Mouse (Mus musculus): ENCODE measurements around the gene Kansl2. TPM values are rescaled to one million over a fixed set of nuclear protein-coding genes. Genes with fewer than 3 reads are reported as not detected.

Kansl2 gene
- polyA plus RNA-seq, 1 experiment from 2014 or later: 125 TPM

- Histone ChIP-seq H3K27ac (replicated peaks; ENCODE audit: low read depth, low read length) (no peak overlapping the region), H3K4me1 (ENCODE audit: control insufficient read depth, insufficient read depth, low read length) (no peaks in the 10 kb centered on the region), H3K4me2 (ENCODE audit: low read length) (no peak overlapping the region), H3K27me3 (ENCODE audit: control insufficient read depth, insufficient read depth, low read length) (no peaks in the 10 kb centered on the region), H3K9ac (replicated peaks; ENCODE audit: low read length) (no peak overlapping the region), H3K9me3 (ENCODE audit: control insufficient read depth, low read length) (no peaks in the 10 kb centered on the region), H3K36me3 (ENCODE audit: control insufficient read depth, insufficient read depth, low read length) (peaks cover 80% of the 10 kb centered on the region), H3K4me3 (replicated peaks; ENCODE audit: low read depth, low read length) (no peak overlapping the region)
- WGBS: 96% methylated on average over 3 of the region's 3 CpGs
- ATAC-seq (ENCODE audit: low FRiP score, low TSS enrichment) (no peak), DNase-seq (no peak)
These were observed 11.1 kb upstream of the Kansl2 start for GRCm38 (mm10) chr15:98545151-98545550.

- no peak for ATAC-seq (ENCODE audit: low FRiP score, low TSS enrichment)
- H3K36me3 ChIP-seq (ENCODE audit: control insufficient read depth, insufficient read depth, low read length): peaks cover 87% of the 10 kb centered on the region
These were observed 9.3 kb upstream of the Kansl2 start for GRCm38 (mm10) chr15:98543341-98543740.

GRCm38 (mm10) chr15:98541064-98541463 lies 7.0 kb upstream of the Kansl2 start:
- Histone ChIP-seq H3K4me1 (ENCODE audit: control insufficient read depth, insufficient read depth, low read length) (no peaks in the 10 kb centered on the region), H3K9ac (replicated peaks; ENCODE audit: low read length) (no peak overlapping the region), H3K4me3 (replicated peaks; ENCODE audit: low read depth, low read length) (no peak overlapping the region), H3K4me2 (ENCODE audit: low read length) (no peak overlapping the region), H3K27ac (replicated peaks; ENCODE audit: low read depth, low read length) (no peak overlapping the region), H3K9me3 (ENCODE audit: control insufficient read depth, low read length) (no peaks in the 10 kb centered on the region), H3K27me3 (ENCODE audit: control insufficient read depth, insufficient read depth, low read length) (no peaks in the 10 kb centered on the region), H3K36me3 (ENCODE audit: control insufficient read depth, insufficient read depth, low read length) (peaks cover 72% of the 10 kb centered on the region)
- no peak for ATAC-seq (ENCODE audit: low FRiP score, low TSS enrichment)
- DNase-seq: no peak
- WGBS: 90% methylated on average over 6 of the region's 6 CpGs

More at GRCm38 (mm10) chr15:98543341-98543740, 9.3 kb upstream of the Kansl2 start:
- Histone ChIP-seq H3K9me3 (ENCODE audit: control insufficient read depth, low read length) (no peaks in the 10 kb centered on the region), H3K4me3 (replicated peaks; ENCODE audit: low read depth, low read length) (no peak overlapping the region), H3K27me3 (ENCODE audit: control insufficient read depth, insufficient read depth, low read length) (no peaks in the 10 kb centered on the region), H3K27ac (replicated peaks; ENCODE audit: low read depth, low read length) (no peak overlapping the region), H3K4me1 (ENCODE audit: control insufficient read depth, insufficient read depth, low read length) (no peaks in the 10 kb centered on the region), H3K4me2 (ENCODE audit: low read length) (no peak overlapping the region), H3K9ac (replicated peaks; ENCODE audit: low read length) (no peak overlapping the region)
- 92% methylated on average over 4 of the region's 4 CpGs for WGBS
- no peak for DNase-seq

GRCm38 (mm10) chr15:98537923-98538322 lies 3.9 kb upstream of the Kansl2 start:
- H3K27ac ChIP-seq (replicated peaks; ENCODE audit: low read depth, low read length): no peak overlapping the region
- no peak for DNase-seq
- no peaks in the 10 kb centered on the region for H3K9me3 ChIP-seq (ENCODE audit: control insufficient read depth, low read length)
- no peaks in the 10 kb centered on the region for H3K27me3 ChIP-seq (ENCODE audit: control insufficient read depth, insufficient read depth, low read length)
- no peak for ATAC-seq (ENCODE audit: low FRiP score, low TSS enrichment)
- peaks cover 40% of the 10 kb centered on the region for H3K36me3 ChIP-seq (ENCODE audit: control insufficient read depth, insufficient read depth, low read length)
- H3K9ac ChIP-seq (replicated peaks; ENCODE audit: low read length): no peak overlapping the region
- H3K4me1 ChIP-seq (ENCODE audit: control insufficient read depth, insufficient read depth, low read length): peaks cover 2% of the 10 kb centered on the region; the same call in 1 of the 2 replicates
- WGBS: 71% methylated on average over 4 of the region's 4 CpGs
- no peak overlapping the region for H3K4me3 ChIP-seq (replicated peaks; ENCODE audit: low read depth, low read length)
- no peak overlapping the region for H3K4me2 ChIP-seq (ENCODE audit: low read length)

- peaks cover 10% of the 10 kb centered on the region for H3K4me1 ChIP-seq (ENCODE audit: control insufficient read depth, insufficient read depth, low read length)
- DNase-seq (no peak), ATAC-seq (ENCODE audit: low FRiP score, low TSS enrichment) (no peak)
- H3K27me3 ChIP-seq (ENCODE audit: control insufficient read depth, insufficient read depth, low read length): no peaks in the 10 kb centered on the region
- H3K4me2 ChIP-seq (ENCODE audit: low read length): no peak overlapping the region
- no peak overlapping the region for H3K27ac ChIP-seq (replicated peaks; ENCODE audit: low read depth, low read length)
- peaks cover 33% of the 10 kb centered on the region for H3K36me3 ChIP-seq (ENCODE audit: control insufficient read depth, insufficient read depth, low read length)
- no peak overlapping the region for H3K4me3 ChIP-seq (replicated peaks; ENCODE audit: low read depth, low read length)
- H3K9me3 ChIP-seq (ENCODE audit: control insufficient read depth, low read length): no peaks in the 10 kb centered on the region
- WGBS: 92% methylated on average over 8 of the region's 8 CpGs
- no peak overlapping the region for H3K9ac ChIP-seq (replicated peaks; ENCODE audit: low read length)
These were observed 2.9 kb upstream of the Kansl2 start for GRCm38 (mm10) chr15:98536828-98537510.

DNA sequence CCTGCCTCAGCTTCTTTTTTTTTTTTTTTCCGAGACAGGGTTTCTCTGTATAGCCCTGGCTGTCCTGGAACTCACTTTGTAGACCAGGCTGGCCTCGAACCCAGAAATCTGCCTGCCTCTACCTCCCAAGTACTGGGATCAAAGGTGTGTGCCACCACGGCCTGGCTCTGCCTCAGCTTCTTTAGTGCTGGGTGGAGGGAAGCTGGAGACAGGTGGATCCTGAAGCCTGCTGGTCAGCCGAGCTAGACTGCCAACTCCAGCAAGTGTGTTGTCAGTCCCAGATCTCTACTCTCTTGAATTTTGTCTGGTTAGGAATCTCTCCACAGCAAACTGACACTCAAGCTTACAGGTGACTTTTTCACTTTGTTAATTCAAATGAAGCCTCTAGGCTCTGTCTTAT lies 1.9 kb upstream of the Kansl2 start:
- Histone ChIP-seq H3K4me2 (ENCODE audit: low read length) (no peak overlapping the region), H3K4me1 (ENCODE audit: control insufficient read depth, insufficient read depth, low read length) (peaks cover 10% of the 10 kb centered on the region), H3K4me3 (replicated peaks; ENCODE audit: low read depth, low read length) (no peak overlapping the region), H3K9ac (replicated peaks; ENCODE audit: low read length) (no peak overlapping the region), H3K36me3 (ENCODE audit: control insufficient read depth, insufficient read depth, low read length) (peaks cover 31% of the 10 kb centered on the region), H3K27me3 (ENCODE audit: control insufficient read depth, insufficient read depth, low read length) (no peaks in the 10 kb centered on the region), H3K9me3 (ENCODE audit: control insufficient read depth, low read length) (no peaks in the 10 kb centered on the region), H3K27ac (replicated peaks; ENCODE audit: low read depth, low read length) (no peak overlapping the region)
- no peak for DNase-seq
- 89% methylated on average over 4 of the region's 4 CpGs for WGBS
- no peak for ATAC-seq (ENCODE audit: low FRiP score, low TSS enrichment)

GRCm38 (mm10) chr15:98533035-98533531 lies 981 bp downstream of the Kansl2 start:
- WGBS: under 1% methylated on average over 18 of the region's 18 CpGs
- H3K9me3 ChIP-seq (ENCODE audit: control insufficient read depth, low read length): no peaks in the 10 kb centered on the region
- H3K4me1 ChIP-seq (ENCODE audit: control insufficient read depth, insufficient read depth, low read length): peaks cover 10% of the 10 kb centered on the region
- peak overlapping the region; percentile 97 for H3K9ac ChIP-seq (replicated peaks; ENCODE audit: low read length)
- H3K36me3 ChIP-seq (ENCODE audit: control insufficient read depth, insufficient read depth, low read length): peaks cover 39% of the 10 kb centered on the region
- DNase-seq: peak; percentile 14
- H3K27me3 ChIP-seq (ENCODE audit: control insufficient read depth, insufficient read depth, low read length): no peaks in the 10 kb centered on the region
- H3K4me3 ChIP-seq (replicated peaks; ENCODE audit: low read depth, low read length): peak overlapping the region; percentile 80
- no peak for ATAC-seq (ENCODE audit: low FRiP score, low TSS enrichment)
- H3K4me2 ChIP-seq (ENCODE audit: low read length): peak overlapping the region; percentile 90
- peak overlapping the region; percentile 99; the same call in 1 of the 2 replicates for H3K27ac ChIP-seq (replicated peaks; ENCODE audit: low read depth, low read length)

DNA sequence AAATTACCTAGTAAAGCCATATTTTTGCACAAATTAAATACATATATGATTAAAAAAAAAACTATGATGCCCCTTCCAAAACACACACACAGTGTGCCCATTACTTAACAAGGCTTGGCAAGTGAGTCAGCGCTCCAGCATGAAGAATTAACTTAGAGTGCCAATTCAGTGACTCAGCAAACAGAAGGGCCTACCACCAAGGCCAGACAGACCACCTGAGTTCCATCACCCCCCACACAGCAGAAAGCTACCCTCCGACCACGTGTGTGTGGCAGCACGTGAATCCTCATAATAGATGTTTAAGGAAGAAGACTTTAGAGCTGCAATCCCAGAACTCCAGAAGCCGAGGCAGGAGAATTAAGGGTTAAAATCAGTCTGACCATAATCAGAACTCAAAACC lies 1.8 kb downstream of the Kansl2 start:
- peaks cover 10% of the 10 kb centered on the region for H3K4me1 ChIP-seq (ENCODE audit: control insufficient read depth, insufficient read depth, low read length)
- ATAC-seq (ENCODE audit: low FRiP score, low TSS enrichment) (no peak), DNase-seq (no peak)
- H3K9me3 ChIP-seq (ENCODE audit: control insufficient read depth, low read length): no peaks in the 10 kb centered on the region
- peak overlapping the region; percentile 80 for H3K4me3 ChIP-seq (replicated peaks; ENCODE audit: low read depth, low read length)
- H3K9ac ChIP-seq (replicated peaks; ENCODE audit: low read length): peak overlapping the region; percentile 97; the same call in 1 of the 2 replicates
- no peak overlapping the region for H3K27ac ChIP-seq (replicated peaks; ENCODE audit: low read depth, low read length)
- 42% methylated on average over 5 of the region's 5 CpGs for WGBS
- peaks cover 46% of the 10 kb centered on the region for H3K36me3 ChIP-seq (ENCODE audit: control insufficient read depth, insufficient read depth, low read length)
- H3K27me3 ChIP-seq (ENCODE audit: control insufficient read depth, insufficient read depth, low read length): no peaks in the 10 kb centered on the region
- peak overlapping the region; percentile 90 for H3K4me2 ChIP-seq (ENCODE audit: low read length)

DNA sequence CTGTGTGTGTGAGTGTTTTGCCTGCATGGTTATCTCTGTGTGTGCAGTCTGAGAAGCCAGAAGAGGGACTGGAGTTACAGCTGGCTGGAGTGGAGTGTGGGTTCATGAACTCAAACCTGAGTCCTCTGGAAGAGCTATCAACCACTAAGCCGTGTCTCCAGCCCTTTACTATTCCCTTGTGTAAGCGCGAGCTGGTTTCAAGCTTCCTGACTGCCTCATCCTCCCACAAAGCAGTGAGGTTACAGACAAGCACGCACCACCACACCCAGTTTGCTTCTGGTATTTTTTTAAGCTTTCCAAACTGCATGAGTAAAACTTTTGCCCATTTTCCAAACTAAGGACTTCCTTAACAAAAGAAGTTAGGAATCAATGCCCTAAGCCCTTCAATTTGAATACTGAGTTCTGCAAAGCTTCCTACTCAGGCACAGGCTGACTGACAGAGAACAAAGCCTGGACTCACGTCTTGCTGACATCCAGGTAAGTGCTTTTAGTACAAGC lies 5.9 kb downstream of the Kansl2 start:
- 84% methylated on average over 5 of the region's 5 CpGs for WGBS
- Histone ChIP-seq H3K27me3 (ENCODE audit: control insufficient read depth, insufficient read depth, low read length) (no peaks in the 10 kb centered on the region), H3K4me3 (replicated peaks; ENCODE audit: low read depth, low read length) (no peak overlapping the region), H3K36me3 (ENCODE audit: control insufficient read depth, insufficient read depth, low read length) (peaks cover 82% of the 10 kb centered on the region), H3K4me2 (ENCODE audit: low read length) (no peak overlapping the region), H3K9me3 (ENCODE audit: control insufficient read depth, low read length) (no peaks in the 10 kb centered on the region), H3K4me1 (ENCODE audit: control insufficient read depth, insufficient read depth, low read length) (peaks cover 10% of the 10 kb centered on the region), H3K9ac (replicated peaks; ENCODE audit: low read length) (no peak overlapping the region), H3K27ac (replicated peaks; ENCODE audit: low read depth, low read length) (no peak overlapping the region)
- DNase-seq: no peak
- no peak for ATAC-seq (ENCODE audit: low FRiP score, low TSS enrichment)
